Mouse (Mus musculus) limb, embryonic 14.5 days (tissue): ENCODE measurements around the gene Sv2b. TPM values are rescaled to one million over a fixed set of nuclear protein-coding genes. Genes with fewer than 3 reads are reported as not detected.

Source experiments
- ATAC-seq: fragments of 200-750 bp; cut with Nextera tagmentation; 2 replicates; pipeline ENCODE4 v1.8.0; 2017; ENCODE audit warnings: low read depth, moderate number of reproducible peaks, moderate TSS enrichment; ENCODE audit not compliant: low FRiP score
- DNase-seq: peaks from one replicate; pipeline ENCODE4 v3.0.0-alpha.2; 2015; ENCODE audit warnings: low spot score
- H3K27ac ChIP-seq: fragments of 300-500 bp; sonication (generic); replicated peaks from 2 replicates; pipeline ENCODE4 v1.5.1; 2014; ENCODE audit warnings: low read depth, mild to moderate bottlenecking, low read length, moderate library complexity, mixed read lengths
- H3K27me3 ChIP-seq: fragments of 300-500 bp; sonication (generic); 2 replicates; pipeline ENCODE4 v1.6.1; 2014; ENCODE audit warnings: low read length, mixed read lengths; ENCODE audit not compliant: control insufficient read depth, insufficient read depth
- H3K36me3 ChIP-seq: fragments of 300-500 bp; sonication (generic); 2 replicates; pipeline ENCODE4 v1.6.1; 2014; ENCODE audit warnings: mild to moderate bottlenecking, low read length, moderate library complexity, mixed read lengths; ENCODE audit not compliant: control insufficient read depth, insufficient read depth
- H3K4me1 ChIP-seq: fragments of 300-500 bp; sonication (generic); 2 replicates; pipeline ENCODE4 v1.6.1; 2014; ENCODE audit warnings: antibody characterized with exemption, low read length, mixed read lengths; ENCODE audit not compliant: control insufficient read depth, insufficient read depth
- H3K4me2 ChIP-seq: fragments of 300-500 bp; sonication (generic); replicated peaks from 2 replicates; pipeline ENCODE4 v1.6.1; 2014; ENCODE audit warnings: low read depth, mild to moderate bottlenecking, low read length, moderate library complexity; ENCODE audit not compliant: severe bottlenecking
- H3K4me3 ChIP-seq: fragments of 300-500 bp; sonication (generic); replicated peaks from 2 replicates; pipeline ENCODE4 v1.5.1; 2014; ENCODE audit warnings: low read length
- H3K9ac ChIP-seq: fragments of 300-500 bp; sonication (generic); 2 replicates; pipeline ENCODE4 v1.6.1; 2014; ENCODE audit warnings: mild to moderate bottlenecking, low read depth, low read length, moderate library complexity; ENCODE audit not compliant: severe bottlenecking
- H3K9me3 ChIP-seq: fragments of 300-500 bp; sonication (generic); 2 replicates; pipeline ENCODE4 v1.6.1; 2016; ENCODE audit warnings: low read length; ENCODE audit not compliant: control insufficient read depth
- POLR2A ChIP-seq: fragments of 200-500 bp; IDR thresholded peaks from 2 replicates; pipeline ENCODE4 v1.8.0; 2012; ENCODE audit warnings: inconsistent platforms, mild to moderate bottlenecking, moderate library complexity, borderline replicate concordance; ENCODE audit not compliant: insufficient read depth, insufficient read length; ENCODE audit errors: extremely low read depth
- WGBS: fragments of 180-500 bp; shearing (Covaris S2); extraction: QIAGEN DNeasy Blood & Tissue Kit; methylation state at CpG from one replicate; pipeline ENCODE4 v1.1.7; 2014; 5-methylcytosine and 5-hydroxymethylcytosine counted together
- polyA plus RNA-seq, 2 experiments: library from polyadenylated mRNA; depleted of rRNA in 1 of 2; stranded (reverse) in 1 of 2; unstranded in 1 of 2; fragments of >200 nt; fragmentation: Nextera tagmentation in 1 of 2; extraction: Ambion mirVana in 1 of 2; gene quantifications; 2 replicates each; pipeline versions ENCODE4 v1.2.1 to v1.2.3; 2012 to 2014

Gene Sv2b
- polyA plus RNA-seq, 2 experiments, result 1.2 to 2.1 TPM

- no peak for DNase-seq
- no peak overlapping the region for H3K4me3 ChIP-seq
- WGBS, result 37% methylated on average over 2 of the region's 2 CpGs
- TF ChIP-seq POLR2A, result no peak
- no peaks in the 10 kb centered on the region for H3K36me3 ChIP-seq
- ATAC-seq, result no peak
- peaks cover 10% of the 10 kb centered on the region for H3K4me1 ChIP-seq
- H3K27me3 ChIP-seq, result no peaks in the 10 kb centered on the region
- H3K27ac ChIP-seq, result no peak overlapping the region
- no peaks in the 10 kb centered on the region for H3K9me3 ChIP-seq
- H3K9ac ChIP-seq, result no peak overlapping the region
- no peak overlapping the region for H3K4me2 ChIP-seq
Measured at GRCm38 (mm10) chr7:75142800-75143199, 166.3 kb downstream of the Sv2b start.

- H3K9ac ChIP-seq, result peak overlapping the region; percentile 22; the same call in 1 of the 2 replicates
- WGBS, result 6% methylated on average over 17 of the region's 17 CpGs
Measured at GRCm38 (mm10) chr7:75141919-75142700, 167.0 kb downstream of the Sv2b start.

DNA sequence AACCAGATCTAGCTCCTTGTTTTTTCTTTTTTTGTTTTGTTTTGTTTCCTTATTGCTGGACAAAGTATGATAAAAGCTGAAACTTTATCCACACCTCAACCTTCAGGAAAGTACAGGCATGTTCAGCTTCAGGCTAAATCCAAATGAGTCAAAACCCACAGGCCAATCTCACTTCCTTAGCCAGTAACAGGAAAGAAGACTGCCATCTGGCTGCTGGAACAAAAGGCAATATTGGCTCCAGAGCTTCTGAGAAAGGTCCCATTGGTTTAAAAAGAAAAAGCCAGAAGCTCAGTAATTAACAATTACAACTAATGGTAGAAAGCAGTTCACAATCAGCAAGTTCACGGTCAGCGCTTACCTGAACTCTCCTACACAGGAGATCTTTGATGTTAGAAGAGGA lies 169.8 kb downstream of the Sv2b start:
- H3K4me2 ChIP-seq, result no peak overlapping the region
- no peaks in the 10 kb centered on the region for H3K27me3 ChIP-seq
- no peaks in the 10 kb centered on the region for H3K9me3 ChIP-seq
- no peaks in the 10 kb centered on the region for H3K36me3 ChIP-seq
- DNase-seq (no peak), ATAC-seq (no peak)
- TF ChIP-seq POLR2A, result no peak
- WGBS, result 46% methylated on average over 2 of the region's 2 CpGs
- no peak overlapping the region for H3K4me3 ChIP-seq
- no peak overlapping the region for H3K27ac ChIP-seq
- peaks cover 10% of the 10 kb centered on the region for H3K4me1 ChIP-seq
- H3K9ac ChIP-seq, result no peak overlapping the region

More at GRCm38 (mm10) chr7:75141919-75142700, 167.0 kb downstream of the Sv2b start:
- Histone ChIP-seq H3K36me3 (no peaks in the 10 kb centered on the region), H3K4me2 (peak overlapping the region; percentile 47), H3K27ac (no peak overlapping the region), H3K4me3 (peak overlapping the region; percentile 19), H3K9me3 (no peaks in the 10 kb centered on the region), H3K27me3 (no peaks in the 10 kb centered on the region), H3K4me1 (peaks cover 10% of the 10 kb centered on the region)
- TF ChIP-seq POLR2A, result no peak
- ATAC-seq (peak; percentile 77; the same call in 1 of the 2 replicates), DNase-seq (peak; percentile 59)

DNA sequence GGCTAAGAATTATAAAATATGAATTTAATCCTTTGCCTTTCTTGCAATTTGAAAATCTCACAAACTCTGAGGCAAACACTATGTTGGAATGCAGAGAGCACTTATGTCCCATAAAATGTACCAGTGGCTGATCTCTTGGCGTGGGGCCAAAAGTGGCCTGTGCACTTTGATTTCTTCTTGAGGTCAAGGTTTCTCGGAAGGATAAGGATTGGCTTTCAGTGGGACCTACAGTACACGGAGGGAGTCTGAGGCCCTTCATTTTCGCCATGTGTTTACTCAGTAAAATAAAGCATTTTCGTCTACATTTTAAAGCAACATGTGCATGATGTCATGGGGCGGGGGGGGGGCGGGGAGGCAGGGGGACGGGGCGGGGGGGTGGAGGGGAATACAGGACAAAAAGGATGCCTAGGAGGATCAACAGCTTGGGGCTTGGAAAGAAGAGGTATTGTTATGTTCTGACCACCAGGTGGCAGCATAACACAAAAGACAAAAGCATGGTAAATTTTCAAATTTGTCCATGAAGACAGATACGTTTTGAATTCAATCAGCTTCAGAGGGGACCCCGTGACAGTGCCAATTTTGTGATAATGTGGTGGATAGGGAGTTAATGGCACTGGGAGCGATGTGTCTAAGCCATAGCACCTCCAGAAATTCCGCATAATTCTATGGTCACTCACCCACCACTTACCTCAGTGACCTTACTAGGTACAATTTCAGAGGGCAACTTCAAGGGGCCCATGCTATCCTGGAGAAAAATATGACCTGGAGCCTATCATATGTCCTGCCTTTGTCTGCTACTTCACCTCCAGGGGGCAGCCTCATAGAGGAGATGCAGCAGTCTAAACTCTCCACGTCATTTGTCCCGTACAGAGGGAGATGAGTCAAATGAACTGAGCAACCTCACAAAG lies 174.1 kb downstream of the Sv2b start:
- no peaks in the 10 kb centered on the region for H3K36me3 ChIP-seq
- no peak overlapping the region for H3K27ac ChIP-seq
- H3K4me1 ChIP-seq, result no peaks in the 10 kb centered on the region
- TF ChIP-seq POLR2A, result no peak
- H3K4me2 ChIP-seq, result no peak overlapping the region
- ATAC-seq (peak; percentile 38; the same call in 1 of the 2 replicates), DNase-seq (peak; percentile 41)
- no peaks in the 10 kb centered on the region for H3K27me3 ChIP-seq
- H3K4me3 ChIP-seq, result no peak overlapping the region
- H3K9me3 ChIP-seq, result no peaks in the 10 kb centered on the region
- no peak overlapping the region for H3K9ac ChIP-seq
- 37% methylated on average over 14 of the region's 15 CpGs for WGBS

- Histone ChIP-seq H3K9ac (no peak overlapping the region), H3K4me2 (no peak overlapping the region), H3K4me1 (no peaks in the 10 kb centered on the region), H3K27ac (no peak overlapping the region), H3K36me3 (no peaks in the 10 kb centered on the region), H3K9me3 (no peaks in the 10 kb centered on the region), H3K27me3 (no peaks in the 10 kb centered on the region), H3K4me3 (no peak overlapping the region)
- ATAC-seq, result no peak
- no peak for TF ChIP-seq POLR2A
- no peak for DNase-seq
- 97% methylated on average over 4 of the region's 4 CpGs for WGBS
Measured at GRCm38 (mm10) chr7:75128036-75128435, 181.0 kb downstream of the Sv2b start.
